Mouse (Mus musculus): ENCODE data around the gene Tenm3. TPM values are rescaled to one million over a fixed set of nuclear protein-coding genes. Genes with fewer than 3 reads are reported as not detected.

Tenm3 gene
- total RNA-seq, 2 experiments from 2014 or later: 3.1 to 3.2 TPM

GRCm38 (mm10) chr8:48450397-48451246 is 393.1 kb downstream of the Tenm3 start:
- peak; percentile 37 to 41 for DNase-seq

GRCm38 (mm10) chr8:48449625-48450024 is 394.1 kb downstream of the Tenm3 start:
- DNase-seq: no peak

GRCm38 (mm10) chr8:48445690-48446089 is 398.1 kb downstream of the Tenm3 start:
- DNase-seq: no peak

- DNase-seq: no peak
These were observed 404.3 kb downstream of the Tenm3 start for GRCm38 (mm10) chr8:48439491-48439890.

- no peak for DNase-seq
These were observed 406.1 kb downstream of the Tenm3 start for GRCm38 (mm10) chr8:48437523-48438207.

- DNase-seq: no peak
These were observed 418.6 kb downstream of the Tenm3 start for GRCm38 (mm10) chr8:48425101-48425500.

GRCm38 (mm10) chr8:48417714-48418113 is 426.0 kb downstream of the Tenm3 start:
- no peak for DNase-seq

GRCm38 (mm10) chr8:48410916-48411315 is 432.8 kb downstream of the Tenm3 start:
- no peak for DNase-seq

- DNase-seq: no peak
These were observed 443.2 kb downstream of the Tenm3 start for GRCm38 (mm10) chr8:48400572-48400972.

GRCm38 (mm10) chr8:48385833-48386232 is 457.9 kb downstream of the Tenm3 start:
- peak in 1 of 2 experiments; percentile 5 for DNase-seq

- DNase-seq: peak; percentile 19 to 30
These were observed 463.7 kb downstream of the Tenm3 start for GRCm38 (mm10) chr8:48380035-48380434.

GRCm38 (mm10) chr8:48376774-48377173 is 467.0 kb downstream of the Tenm3 start:
- DNase-seq: peak; percentile 66 to 82

- DNase-seq: no peak
These were observed 468.6 kb downstream of the Tenm3 start for GRCm38 (mm10) chr8:48375183-48375582.

- DNase-seq: no peak
These were observed 470.3 kb downstream of the Tenm3 start for GRCm38 (mm10) chr8:48373404-48373803.

- no peak for DNase-seq
These were observed 476.6 kb downstream of the Tenm3 start for GRCm38 (mm10) chr8:48367164-48367563.

- no peak for DNase-seq
These were observed 486.9 kb downstream of the Tenm3 start for GRCm38 (mm10) chr8:48356849-48357248.

- DNase-seq: no peak
These were observed 490.3 kb downstream of the Tenm3 start for GRCm38 (mm10) chr8:48353458-48353857.

- no peak for DNase-seq
These were observed 494.9 kb downstream of the Tenm3 start for GRCm38 (mm10) chr8:48348901-48349300.

GRCm38 (mm10) chr8:48348386-48348785 is 495.4 kb downstream of the Tenm3 start:
- DNase-seq: no peak

GRCm38 (mm10) chr8:48343067-48343420 is 500.7 kb downstream of the Tenm3 start:
- DNase-seq: no peak

GRCm38 (mm10) chr8:48342321-48343066 is 501.3 kb downstream of the Tenm3 start:
- DNase-seq: peak in 1 of 2 experiments; percentile 2

GRCm38 (mm10) chr8:48341692-48342091 is 502.1 kb downstream of the Tenm3 start:
- no peak for DNase-seq

- DNase-seq: no peak
These were observed 502.5 kb downstream of the Tenm3 start for GRCm38 (mm10) chr8:48341276-48341675.

Data from heart, adult 18-20 months (tissue).